Mouse (Mus musculus): Measurements from ENCODE around the gene Erv3. TPM values are rescaled to one million over a fixed set of nuclear protein-coding genes. Genes with fewer than 3 reads are reported as not detected.

The Erv3 gene
- total RNA-seq (2014; rRNA removed) (not detected in 2 replicates), polyA plus RNA-seq (2015; fragmentation: Nextera tagmentation; extraction: Ambion mirVana) (0.06 TPM in 1 of 2 replicates, not detected in the other)

GRCm38 (mm10) chr2:131859721-131860120 lies at the start of gene Erv3:
Gene Erv3 (minus strand): TSS chr2:131859747.
- no peak within 1 kb of the TSS for H3K27ac ChIP-seq (ENCODE audit: low read depth, low read length)
- H3K4me1 ChIP-seq (ENCODE audit: insufficient read depth) = peaks cover 7% of the 10 kb centered on the region
- no peak within 1 kb of the TSS for H3K4me2 ChIP-seq (ENCODE audit: low read depth)
- ATAC-seq = no peak
- no peaks in the 10 kb centered on the region for H3K27me3 ChIP-seq (ENCODE audit: insufficient read depth, low read length)
- DNase-seq = no peak
- no peak within 1 kb of the TSS for H3K9ac ChIP-seq
- H3K4me3 ChIP-seq (ENCODE audit: low read depth, low read length) = no peak within 1 kb of the TSS
- 96% methylated on average over 5 of the region's 5 CpGs for WGBS
- H3K36me3 ChIP-seq (ENCODE audit: insufficient read depth) = no peaks in the 10 kb centered on the region
- TF ChIP-seq CTCF (IDR thresholded peaks at IDR 0.05; ENCODE audit: low read depth) = no peak
- no peaks in the 10 kb centered on the region for H3K9me3 ChIP-seq (ENCODE audit: low read length)

GRCm38 (mm10) chr2:131908906-131909305 lies 49.4 kb upstream of the Erv3 start:
- Histone ChIP-seq H3K9ac (no peak overlapping the region), H3K4me2 (ENCODE audit: low read depth) (peak overlapping the region; percentile 68), H3K27me3 (ENCODE audit: insufficient read depth, low read length) (no peaks in the 10 kb centered on the region), H3K9me3 (ENCODE audit: low read length) (no peaks in the 10 kb centered on the region), H3K4me3 (ENCODE audit: low read depth, low read length) (no peak overlapping the region), H3K36me3 (ENCODE audit: insufficient read depth) (no peaks in the 10 kb centered on the region; the same call in 1 of the 2 replicates), H3K27ac (ENCODE audit: low read depth, low read length) (0 out of 2 replicates have a peak overlapping the region, but pooled peaks have one; percentile 29), H3K4me1 (ENCODE audit: insufficient read depth) (peaks cover 19% of the 10 kb centered on the region)
- WGBS = 88% methylated on average over 1 of the region's 1 CpGs
- ATAC-seq (no peak), DNase-seq (no peak)
- TF ChIP-seq CTCF (IDR thresholded peaks at IDR 0.05; ENCODE audit: low read depth) = no peak

- Histone ChIP-seq H3K9ac (no peak overlapping the region), H3K4me2 (ENCODE audit: low read depth) (no peak overlapping the region), H3K27me3 (ENCODE audit: insufficient read depth, low read length) (no peaks in the 10 kb centered on the region), H3K36me3 (ENCODE audit: insufficient read depth) (no peaks in the 10 kb centered on the region; the same call in 1 of the 2 replicates), H3K9me3 (ENCODE audit: low read length) (no peaks in the 10 kb centered on the region), H3K27ac (ENCODE audit: low read depth, low read length) (no peak overlapping the region), H3K4me3 (ENCODE audit: low read depth, low read length) (no peak overlapping the region), H3K4me1 (ENCODE audit: insufficient read depth) (peaks cover 19% of the 10 kb centered on the region)
- DNase-seq (no peak), ATAC-seq (no peak)
- WGBS = 90% methylated on average over 7 of the region's 7 CpGs
- TF ChIP-seq CTCF (IDR thresholded peaks at IDR 0.05; ENCODE audit: low read depth) = no peak
Measured at GRCm38 (mm10) chr2:131908351-131908861, 48.9 kb upstream of the Erv3 start.

- WGBS = 88% methylated on average over 5 of the region's 5 CpGs
- no peak for DNase-seq
- Histone ChIP-seq H3K4me1 (ENCODE audit: insufficient read depth) (peaks cover 13% of the 10 kb centered on the region), H3K27ac (ENCODE audit: low read depth, low read length) (no peak overlapping the region), H3K27me3 (ENCODE audit: insufficient read depth, low read length) (no peaks in the 10 kb centered on the region), H3K9ac (no peak overlapping the region), H3K9me3 (ENCODE audit: low read length) (no peaks in the 10 kb centered on the region), H3K4me2 (ENCODE audit: low read depth) (no peak overlapping the region), H3K4me3 (ENCODE audit: low read depth, low read length) (no peak overlapping the region), H3K36me3 (ENCODE audit: insufficient read depth) (no peaks in the 10 kb centered on the region)
- no peak for TF ChIP-seq CTCF (IDR thresholded peaks at IDR 0.05; ENCODE audit: low read depth)
- no peak for ATAC-seq
Measured at GRCm38 (mm10) chr2:131907311-131907710, 47.8 kb upstream of the Erv3 start.

GRCm38 (mm10) chr2:131906846-131907245 lies 47.3 kb upstream of the Erv3 start:
- Histone ChIP-seq H3K4me1 (ENCODE audit: insufficient read depth) (peaks cover 10% of the 10 kb centered on the region; the same call in 1 of the 2 replicates), H3K36me3 (ENCODE audit: insufficient read depth) (no peaks in the 10 kb centered on the region), H3K4me3 (ENCODE audit: low read depth, low read length) (no peak overlapping the region), H3K27me3 (ENCODE audit: insufficient read depth, low read length) (no peaks in the 10 kb centered on the region), H3K9me3 (ENCODE audit: low read length) (no peaks in the 10 kb centered on the region), H3K9ac (no peak overlapping the region), H3K27ac (ENCODE audit: low read depth, low read length) (no peak overlapping the region), H3K4me2 (ENCODE audit: low read depth) (no peak overlapping the region)
- no peak for TF ChIP-seq CTCF (IDR thresholded peaks at IDR 0.05; ENCODE audit: low read depth)
- DNase-seq (no peak), ATAC-seq (no peak)
- WGBS = 78% methylated on average over 1 of the region's 1 CpGs

GRCm38 (mm10) chr2:131906266-131906665 lies 46.7 kb upstream of the Erv3 start:
- no peak for TF ChIP-seq CTCF (IDR thresholded peaks at IDR 0.05; ENCODE audit: low read depth)
- H3K4me3 ChIP-seq (ENCODE audit: low read depth, low read length) = no peak overlapping the region
- H3K9me3 ChIP-seq (ENCODE audit: low read length) = no peaks in the 10 kb centered on the region
- DNase-seq (no peak), ATAC-seq (no peak)
- no peak overlapping the region for H3K27ac ChIP-seq (ENCODE audit: low read depth, low read length)
- H3K4me2 ChIP-seq (ENCODE audit: low read depth) = no peak overlapping the region
- H3K36me3 ChIP-seq (ENCODE audit: insufficient read depth) = no peaks in the 10 kb centered on the region
- 89% methylated on average over 3 of the region's 3 CpGs for WGBS
- peaks cover 5% of the 10 kb centered on the region; the same call in 1 of the 2 replicates for H3K4me1 ChIP-seq (ENCODE audit: insufficient read depth)
- no peak overlapping the region for H3K9ac ChIP-seq
- no peaks in the 10 kb centered on the region for H3K27me3 ChIP-seq (ENCODE audit: insufficient read depth, low read length)

- Histone ChIP-seq H3K27ac (ENCODE audit: low read depth, low read length) (no peak overlapping the region), H3K27me3 (ENCODE audit: insufficient read depth, low read length) (no peaks in the 10 kb centered on the region), H3K4me3 (ENCODE audit: low read depth, low read length) (no peak overlapping the region), H3K36me3 (ENCODE audit: insufficient read depth) (no peaks in the 10 kb centered on the region), H3K4me1 (ENCODE audit: insufficient read depth) (no peaks in the 10 kb centered on the region), H3K9me3 (ENCODE audit: low read length) (no peaks in the 10 kb centered on the region), H3K4me2 (ENCODE audit: low read depth) (no peak overlapping the region), H3K9ac (no peak overlapping the region)
- ATAC-seq (no peak), DNase-seq (no peak)
- no peak for TF ChIP-seq CTCF (IDR thresholded peaks at IDR 0.05; ENCODE audit: low read depth)
- WGBS = 54% methylated on average over 6 of the region's 6 CpGs
Measured at GRCm38 (mm10) chr2:131905776-131906175, 46.2 kb upstream of the Erv3 start.
